Mouse (Mus musculus): ENCODE measurements around the gene Pth1r.

DNA sequence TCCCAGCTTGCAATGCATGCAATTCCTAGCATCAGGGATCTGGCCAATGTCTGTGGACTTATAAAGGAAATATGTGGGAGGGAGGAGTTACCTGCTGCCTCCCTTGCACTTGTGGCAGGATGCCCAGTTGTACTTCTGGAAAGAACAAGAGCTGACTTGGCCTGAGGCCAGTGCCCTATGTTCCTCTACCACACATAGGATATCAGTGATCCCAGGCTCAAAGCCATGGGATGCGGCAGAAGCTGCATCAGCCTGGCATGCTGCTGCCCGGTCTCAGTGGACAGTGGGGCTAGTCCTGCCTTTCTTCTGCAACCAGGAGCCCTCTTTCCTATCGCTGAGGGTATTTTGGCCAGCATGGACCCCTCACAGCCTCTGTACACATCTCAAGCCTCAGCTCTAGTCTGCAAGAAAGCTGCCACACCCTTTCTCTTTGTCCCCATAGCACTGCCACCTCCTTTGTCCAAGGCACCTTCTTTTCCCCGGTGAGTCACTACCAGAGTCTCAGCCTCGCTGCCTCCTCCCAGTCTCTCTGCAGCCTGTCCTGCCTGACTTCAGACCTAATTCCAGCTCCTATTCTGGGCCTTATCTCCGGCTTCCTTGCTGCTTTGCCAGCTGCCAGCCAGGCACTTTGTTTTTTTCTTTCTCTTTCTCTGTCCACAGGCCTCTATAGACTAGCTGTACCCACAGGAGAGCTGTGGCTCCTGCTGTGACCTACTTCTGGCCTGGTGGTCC lies 62.7 kb downstream of the Pth1r start:
- TF ChIP-seq EP300 (IDR thresholded peaks at IDR 0.05; ENCODE audit: insufficient read depth, low read depth, low read length), result 0 out of 2 replicates have a peak, but pooled peaks have one; percentile 32
- TF ChIP-seq CTCF (IDR thresholded peaks at IDR 0.05; ENCODE audit: low read depth, low read length), result no peak
